Mouse (Mus musculus) brain, embryonic 14.5 days (tissue): ENCODE measurements around the gene Pi4kb.

Experiments used
- CTCF ChIP-seq: fragments of 200-500 bp; IDR thresholded peaks from 2 replicates; pipeline ENCODE4 v1.5.1; 2012; ENCODE audit warnings: inconsistent platforms, mild to moderate bottlenecking, moderate library complexity, borderline replicate concordance; ENCODE audit not compliant: insufficient read depth, insufficient read length; ENCODE audit errors: extremely low read depth
- POLR2A ChIP-seq: fragments of 200-500 bp; IDR thresholded peaks from 2 replicates; pipeline ENCODE4 v1.6.1; 2012; ENCODE audit warnings: mild to moderate bottlenecking, inconsistent platforms, borderline replicate concordance; ENCODE audit not compliant: poor library complexity, insufficient read depth, insufficient read length, severe bottlenecking; ENCODE audit errors: extremely low read depth

- no peak for TF ChIP-seq POLR2A
- TF ChIP-seq CTCF, result no peak
These were observed 41.5 kb upstream of the Pi4kb start, which contains the start of gene Selenbp1 for GRCm38 (mm10) chr3:94932809-94933564.
